Mouse (Mus musculus): ENCODE measurements around the gene Ntn5.

- TF ChIP-seq CTCF (IDR thresholded peaks at IDR 0.05), result no peak
- no peak for TF ChIP-seq POLR2A (IDR thresholded peaks at IDR 0.05; ENCODE audit: insufficient read depth, low read depth, low read length)
These were observed 43.4 kb upstream of the Ntn5 start for GRCm38 (mm10) chr7:45640191-45640957.
